In the genomic region with DNA sequence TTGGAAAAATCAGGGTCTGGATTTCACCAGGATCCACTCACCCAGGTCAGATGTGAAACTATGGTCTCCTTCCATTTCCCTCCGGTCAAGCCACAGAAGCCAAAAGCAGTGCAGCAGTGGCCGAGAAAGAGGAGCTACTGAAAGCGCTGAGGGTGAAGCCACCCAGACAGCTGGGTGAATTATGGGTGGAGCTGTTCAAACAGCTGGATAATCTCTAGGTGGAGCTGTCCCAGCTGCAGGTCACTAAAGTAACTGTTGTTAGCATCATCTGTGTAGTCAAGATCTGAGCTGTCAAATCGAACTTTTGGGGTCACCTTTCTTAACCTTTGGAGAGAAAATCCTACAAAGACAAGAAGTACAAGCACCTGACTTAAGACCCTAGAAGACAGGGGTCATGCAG, we compare ENCODE assay signal across 12 mouse cellular contexts. TPM values are rescaled to one million over a fixed set of nuclear protein-coding genes. Genes with fewer than 3 reads are reported as not detected.
DNase-seq lines count a peak whose midpoint lies in the region; ATAC-seq and TF ChIP-seq lines count a peak whose summit lies in the region.
"Had no signal": no experiment of that assay in that cellular context is flagged by ENCODE, and none has a peak within 500 bp of the region (broad histone marks: within the 10 kb centered on the region; RNA-seq: fewer than 3 reads in every experiment).

No protein-coding gene starts in this region.

- TF ChIP-seq CTCF in hindbrain, postnatal 0 days (IDR thresholded peaks at IDR 0.05; ENCODE audit: low read depth): no peak
- TF ChIP-seq CTCF in bone marrow macrophage, adult 2 months (IDR thresholded peaks at IDR 0.05; ENCODE audit: low read depth, low read length): no peak
- TF ChIP-seq CTCF in thymus, adult 2 months (IDR thresholded peaks at IDR 0.05; ENCODE audit: borderline replicate concordance, control insufficient read depth, extremely low read depth, insufficient read depth, low read length, poor library complexity): no peak

- H3K79me2 ChIP-seq in macrophage (ENCODE audit: inconsistent target): peaks cover 85% of the 10 kb centered on the region

- no peak for ATAC-seq in hindbrain, postnatal 0 days
- no peak for ATAC-seq in hindbrain, embryonic 11.5 days (ENCODE audit: low FRiP score)
- no peak for ATAC-seq in liver, embryonic 15.5 days (ENCODE audit: insufficient read depth)
- no peak for ATAC-seq in liver, embryonic 11.5 days (replicated peaks; ENCODE audit: low FRiP score)

- H3K4me2 ChIP-seq in hindbrain, postnatal 0 days (ENCODE audit: low read depth, low read length): no peak overlapping the region
- H3K4me2 ChIP-seq in hindbrain, embryonic 11.5 days (replicated peaks; ENCODE audit: low read depth, low read length): no peak overlapping the region
- no peak overlapping the region for H3K4me2 ChIP-seq in liver, embryonic 15.5 days
- no peak overlapping the region for H3K4me2 ChIP-seq in liver, embryonic 11.5 days
- H3K4me2 ChIP-seq: limb, embryonic 15.5 days; midbrain, embryonic 12.5 days had no signal

- H3K4me1 ChIP-seq in hindbrain, postnatal 0 days (ENCODE audit: insufficient read depth, low read length): no peaks in the 10 kb centered on the region
- H3K4me1 ChIP-seq in hindbrain, embryonic 11.5 days (replicated peaks; ENCODE audit: control insufficient read depth, insufficient read depth, low read length): no peaks in the 10 kb centered on the region
- H3K4me1 ChIP-seq in liver, embryonic 15.5 days (replicated peaks): peaks cover 16% of the 10 kb centered on the region
- peaks cover 9% of the 10 kb centered on the region for H3K4me1 ChIP-seq in liver, embryonic 11.5 days (replicated peaks; ENCODE audit: control insufficient read depth, insufficient read depth, low read length)
- H3K4me1 ChIP-seq in bone marrow macrophage, adult 2 months (ENCODE audit: control insufficient read depth, insufficient read depth, low read length): peaks cover 25% of the 10 kb centered on the region
- peaks cover 13% of the 10 kb centered on the region; the same call in 1 of the 2 replicates for H3K4me1 ChIP-seq in thymus, adult 2 months (replicated peaks; ENCODE audit: control insufficient read depth, insufficient read depth, low read length)
- H3K4me1 ChIP-seq: limb, embryonic 15.5 days; midbrain, embryonic 12.5 days had no signal

- 75% methylated on average over 4 of the region's 4 CpGs for WGBS in hindbrain, postnatal 0 days
- WGBS in hindbrain, embryonic 11.5 days: 69% methylated on average over 4 of the region's 4 CpGs
- WGBS in liver, embryonic 15.5 days (ENCODE audit: insufficient replicate concordance): 38% methylated on average over 4 of the region's 4 CpGs
- WGBS in liver, embryonic 11.5 days: 53% methylated on average over 4 of the region's 4 CpGs
- WGBS in macrophage (ENCODE audit: missing documents): 63% methylated on average over 4 of the region's 4 CpGs
- WGBS in thymus, adult 2 months: 69% methylated on average over 4 of the region's 4 CpGs

- no peak overlapping the region for H3K4me3 ChIP-seq in hindbrain, postnatal 0 days (ENCODE audit: low read length)
- H3K4me3 ChIP-seq in hindbrain, embryonic 11.5 days (ENCODE audit: low read depth, low read length): no peak overlapping the region
- H3K4me3 ChIP-seq in liver, embryonic 15.5 days (replicated peaks): no peak overlapping the region
- H3K4me3 ChIP-seq in liver, embryonic 11.5 days (ENCODE audit: low read depth, low read length): no peak overlapping the region
- no peak overlapping the region for H3K4me3 ChIP-seq in bone marrow macrophage, adult 2 months (ENCODE audit: insufficient read depth, low read length)
- H3K4me3 ChIP-seq in macrophage (ENCODE audit: inconsistent target): no peak overlapping the region
- H3K4me3 ChIP-seq in thymus, adult 2 months (ENCODE audit: control insufficient read depth, insufficient read depth, low read length): no peak overlapping the region
- H3K4me3 ChIP-seq: limb, embryonic 15.5 days; midbrain, embryonic 12.5 days had no signal

- H3K36me3 ChIP-seq in hindbrain, postnatal 0 days (ENCODE audit: insufficient read depth, low read length): no peaks in the 10 kb centered on the region
- H3K36me3 ChIP-seq in hindbrain, embryonic 11.5 days (ENCODE audit: control insufficient read depth, insufficient read depth, low read length): no peaks in the 10 kb centered on the region; the same call in 1 of the 2 replicates
- no peaks in the 10 kb centered on the region for H3K36me3 ChIP-seq in liver, embryonic 15.5 days (replicated peaks)
- no peaks in the 10 kb centered on the region for H3K36me3 ChIP-seq in liver, embryonic 11.5 days (ENCODE audit: control insufficient read depth, insufficient read depth, low read length)
- no peaks in the 10 kb centered on the region for H3K36me3 ChIP-seq in macrophage (ENCODE audit: inconsistent target)
- H3K36me3 ChIP-seq in thymus, adult 2 months (ENCODE audit: control insufficient read depth, insufficient read depth, low read length): no peaks in the 10 kb centered on the region
- H3K36me3 ChIP-seq: midbrain, embryonic 12.5 days had no signal

- H3K27ac ChIP-seq in hindbrain, postnatal 0 days: peak overlapping the region; percentile 36; the same call in 1 of the 2 replicates
- H3K27ac ChIP-seq in hindbrain, embryonic 11.5 days (ENCODE audit: low read depth, low read length): no peak overlapping the region
- peak overlapping the region; percentile 33; the same call in 1 of the 2 replicates for H3K27ac ChIP-seq in liver, embryonic 15.5 days (replicated peaks)
- H3K27ac ChIP-seq in liver, embryonic 11.5 days (ENCODE audit: low read depth, low read length): no peak overlapping the region
- H3K27ac ChIP-seq in bone marrow macrophage, adult 2 months (ENCODE audit: insufficient read depth, low read depth, low read length): peak overlapping the region; percentile 91
- peak overlapping the region; percentile 89 for H3K27ac ChIP-seq in macrophage
- H3K27ac ChIP-seq in thymus, adult 2 months (ENCODE audit: control insufficient read depth, insufficient read depth, low read length): no peak overlapping the region
- H3K27ac ChIP-seq: limb, embryonic 15.5 days; midbrain, embryonic 12.5 days had no signal

- H3K9ac ChIP-seq in hindbrain, postnatal 0 days (replicated peaks; ENCODE audit: low read length): no peak overlapping the region; the same call in 1 of the 2 replicates
- H3K9ac ChIP-seq in hindbrain, embryonic 11.5 days (ENCODE audit: low read depth, low read length): no peak overlapping the region
- H3K9ac ChIP-seq in liver, embryonic 15.5 days: peak overlapping the region; percentile 8; the same call in 1 of the 2 replicates
- H3K9ac ChIP-seq in liver, embryonic 11.5 days (ENCODE audit: low read depth, low read length): no peak overlapping the region
- H3K9ac ChIP-seq: limb, embryonic 15.5 days; midbrain, embryonic 12.5 days had no signal

- no peaks in the 10 kb centered on the region for H3K27me3 ChIP-seq in hindbrain, postnatal 0 days (ENCODE audit: insufficient read depth, low read length)
- no peaks in the 10 kb centered on the region for H3K27me3 ChIP-seq in hindbrain, embryonic 11.5 days (ENCODE audit: control insufficient read depth, insufficient read depth, low read length)
- H3K27me3 ChIP-seq in liver, embryonic 15.5 days: no peaks in the 10 kb centered on the region
- no peaks in the 10 kb centered on the region for H3K27me3 ChIP-seq in liver, embryonic 11.5 days (replicated peaks; ENCODE audit: control insufficient read depth, insufficient read depth, low read length)
- H3K27me3 ChIP-seq in thymus, adult 2 months (ENCODE audit: control insufficient read depth, insufficient read depth, low read length): no peaks in the 10 kb centered on the region
- H3K27me3 ChIP-seq: limb, embryonic 15.5 days; midbrain, embryonic 12.5 days had no signal

- DNase-seq in hindbrain, postnatal 0 days (ENCODE audit: low spot score): no peak
- DNase-seq in hindbrain, embryonic 11.5 days (ENCODE audit: low spot score): no peak
- no peak for DNase-seq in liver, embryonic 11.5 days (ENCODE audit: low spot score)
- DNase-seq in thymus, adult 2 months: no peak
- DNase-seq: embryo, embryonic 11 days; spleen, adult 18-20 months; thymus, postnatal 14 days had no signal

- no peak for TF ChIP-seq POLR2A in bone marrow macrophage, adult 2 months (IDR thresholded peaks at IDR 0.05; ENCODE audit: borderline replicate concordance, low read depth, low read length)
- TF ChIP-seq POLR2A in thymus, adult 2 months (IDR thresholded peaks at IDR 0.05; ENCODE audit: control insufficient read depth, extremely low read depth, insufficient read depth, low read length, poor library complexity): no peak

- H3K9me3 ChIP-seq in hindbrain, postnatal 0 days (ENCODE audit: low read length): no peaks in the 10 kb centered on the region
- H3K9me3 ChIP-seq in hindbrain, embryonic 11.5 days (ENCODE audit: control insufficient read depth, low read length): no peaks in the 10 kb centered on the region
- H3K9me3 ChIP-seq in liver, embryonic 15.5 days (replicated peaks): no peaks in the 10 kb centered on the region
- H3K9me3 ChIP-seq in liver, embryonic 11.5 days (ENCODE audit: control insufficient read depth, low read length): no peaks in the 10 kb centered on the region
- H3K9me3 ChIP-seq: limb, embryonic 15.5 days; midbrain, embryonic 12.5 days had no signal

RNA-seq across cellular contexts. Expression of gene Kif3b, which starts 7.2 kb away (rescaled TPM):
- 38.1 and 42.3 TPM in 2 replicates for total RNA-seq in hindbrain, postnatal 0 days (2014; rRNA removed)
- polyA plus RNA-seq in hindbrain, postnatal 0 days (2015; fragmentation: Nextera tagmentation; extraction: Ambion mirVana): 17.6 and 17.7 TPM in 2 replicates
- polyA plus RNA-seq in hindbrain, embryonic 11.5 days (2014; fragmentation: Nextera tagmentation; extraction: Ambion mirVana): 8.2 and 9.4 TPM in 2 replicates
- 1.4 and 2.0 TPM in 2 replicates for polyA plus RNA-seq in liver, embryonic 15.5 days (2015; fragmentation: Nextera tagmentation; extraction: Ambion mirVana)
- polyA plus RNA-seq in liver, embryonic 11.5 days (2014; fragmentation: Nextera tagmentation; extraction: Ambion mirVana): 3.2 and 3.5 TPM in 2 replicates
- polyA plus RNA-seq in bone marrow macrophage, adult 2 months (2012; ENCODE audit: insufficient read depth, insufficient read length, missing spikeins): 33.0 and 38.6 TPM in 2 replicates
- total RNA-seq in macrophage (2018; cell fraction: chromatin; rRNA removed): 10 to 100 TPM; 10.8 to 64.8 (median 42.6) TPM
- total RNA-seq in macrophage (2018; cell fraction: cytosol; rRNA removed): 10 to 100 TPM; 23.8 to 62.1 (median 37.7) TPM
- 10 to 100 TPM; 15.8 to 88.5 (median 44.9) TPM for total RNA-seq in macrophage (2018; cell fraction: nucleus; rRNA removed)
- polyA plus RNA-seq in macrophage (2018): 28.0 to 32.8 TPM (median 28.4 TPM) in 3 replicates
- 13.0 and 15.7 TPM in 2 replicates for polyA plus RNA-seq in thymus, adult 2 months (2012; rRNA removed)

RNA-seq across cellular contexts. Expression of gene Asxl1, which starts 47.2 kb away (rescaled TPM):
- 26.7 and 27.1 TPM in 2 replicates for total RNA-seq in hindbrain, postnatal 0 days (2014; rRNA removed)
- polyA plus RNA-seq in hindbrain, postnatal 0 days (2015; fragmentation: Nextera tagmentation; extraction: Ambion mirVana): 12.8 and 13.3 TPM in 2 replicates
- 19.0 and 21.0 TPM in 2 replicates for polyA plus RNA-seq in hindbrain, embryonic 11.5 days (2014; fragmentation: Nextera tagmentation; extraction: Ambion mirVana)
- 6.4 and 7.2 TPM in 2 replicates for polyA plus RNA-seq in liver, embryonic 15.5 days (2015; fragmentation: Nextera tagmentation; extraction: Ambion mirVana)
- 13.6 and 15.1 TPM in 2 replicates for polyA plus RNA-seq in liver, embryonic 11.5 days (2014; fragmentation: Nextera tagmentation; extraction: Ambion mirVana)
- polyA plus RNA-seq in bone marrow macrophage, adult 2 months (2012; ENCODE audit: insufficient read depth, insufficient read length, missing spikeins): 31.7 and 36.3 TPM in 2 replicates
- 100 to 1,000 TPM in 1 of 26 experiments, 10 to 100 TPM in 25; 21.8 to 133 (median 65.1) TPM for total RNA-seq in macrophage (2018; cell fraction: chromatin; rRNA removed)
- 10 to 100 TPM in 23 of 26 experiments, 1 to 10 TPM in 3; 6.6 to 23.9 (median 15.1) TPM for total RNA-seq in macrophage (2018; cell fraction: cytosol; rRNA removed)
- total RNA-seq in macrophage (2018; cell fraction: nucleus; rRNA removed): 10 to 100 TPM; 14.0 to 97.8 (median 37.1) TPM
- 14.5 to 22.9 TPM (median 17.8 TPM) in 3 replicates for polyA plus RNA-seq in macrophage (2018)
- polyA plus RNA-seq in thymus, adult 2 months (2012; rRNA removed): 30.1 and 36.3 TPM in 2 replicates

RNA-seq across cellular contexts. Expression of gene Pofut1, which starts 57.1 kb away (rescaled TPM):
- total RNA-seq in hindbrain, postnatal 0 days (2014; rRNA removed): 20.7 and 23.6 TPM in 2 replicates
- 4.3 and 4.8 TPM in 2 replicates for polyA plus RNA-seq in hindbrain, postnatal 0 days (2015; fragmentation: Nextera tagmentation; extraction: Ambion mirVana)
- polyA plus RNA-seq in hindbrain, embryonic 11.5 days (2014; fragmentation: Nextera tagmentation; extraction: Ambion mirVana): 6.0 and 8.4 TPM in 2 replicates
- 2.6 TPM in 2 replicates for polyA plus RNA-seq in liver, embryonic 15.5 days (2015; fragmentation: Nextera tagmentation; extraction: Ambion mirVana)
- 6.3 and 8.0 TPM in 2 replicates for polyA plus RNA-seq in liver, embryonic 11.5 days (2014; fragmentation: Nextera tagmentation; extraction: Ambion mirVana)
- polyA plus RNA-seq in bone marrow macrophage, adult 2 months (2012; ENCODE audit: insufficient read depth, insufficient read length, missing spikeins): 27.5 and 28.0 TPM in 2 replicates
- 100 to 1,000 TPM in 10 of 26 experiments, 10 to 100 TPM in 16; 60.8 to 135 (median 92.8) TPM for total RNA-seq in macrophage (2018; cell fraction: chromatin; rRNA removed)
- total RNA-seq in macrophage (2018; cell fraction: cytosol; rRNA removed): 10 to 100 TPM; 13.1 to 32.3 (median 19.1) TPM
- 100 to 1,000 TPM in 1 of 26 experiments, 10 to 100 TPM in 25; 46.0 to 110 (median 70.7) TPM for total RNA-seq in macrophage (2018; cell fraction: nucleus; rRNA removed)
- polyA plus RNA-seq in macrophage (2018): 10.7 to 19.5 TPM (median 16.7 TPM) in 3 replicates
- polyA plus RNA-seq in thymus, adult 2 months (2012; rRNA removed): 30.2 and 30.8 TPM in 2 replicates

RNA-seq across cellular contexts. Expression of gene Plagl2, which starts 57.2 kb away (rescaled TPM):
- 5.0 and 6.4 TPM in 2 replicates for total RNA-seq in hindbrain, postnatal 0 days (2014; rRNA removed)
- 2.3 and 2.4 TPM in 2 replicates for polyA plus RNA-seq in hindbrain, postnatal 0 days (2015; fragmentation: Nextera tagmentation; extraction: Ambion mirVana)
- 26.9 and 27.1 TPM in 2 replicates for polyA plus RNA-seq in hindbrain, embryonic 11.5 days (2014; fragmentation: Nextera tagmentation; extraction: Ambion mirVana)
- polyA plus RNA-seq in liver, embryonic 15.5 days (2015; fragmentation: Nextera tagmentation; extraction: Ambion mirVana): 17.1 TPM in 2 replicates
- polyA plus RNA-seq in liver, embryonic 11.5 days (2014; fragmentation: Nextera tagmentation; extraction: Ambion mirVana): 45.2 and 45.9 TPM in 2 replicates
- polyA plus RNA-seq in bone marrow macrophage, adult 2 months (2012; ENCODE audit: insufficient read depth, insufficient read length, missing spikeins): 45.0 and 48.5 TPM in 2 replicates
- 100 to 1,000 TPM in 9 of 26 experiments, 10 to 100 TPM in 17; 29.9 to 167 (median 78.6) TPM for total RNA-seq in macrophage (2018; cell fraction: chromatin; rRNA removed)
- total RNA-seq in macrophage (2018; cell fraction: cytosol; rRNA removed): 100 to 1,000 TPM in 5 of 26 experiments, 10 to 100 TPM in 21; 40.4 to 182 (median 83.3) TPM
- total RNA-seq in macrophage (2018; cell fraction: nucleus; rRNA removed): 100 to 1,000 TPM in 17 of 26 experiments, 10 to 100 TPM in 9; 53.5 to 249 (median 123) TPM
- 26.7 to 29.5 TPM (median 28.6 TPM) in 3 replicates for polyA plus RNA-seq in macrophage (2018)
- 29.3 and 34.4 TPM in 2 replicates for polyA plus RNA-seq in thymus, adult 2 months (2012; rRNA removed)

Comparison
In these comparisons a context has a peak if more than half of its experiments do, and no peak if none do; other contexts are left out.
1. H3K27ac ChIP-seq: peak in hindbrain, postnatal 0 days (single experiment), liver, embryonic 15.5 days (single experiment), bone marrow macrophage, adult 2 months (single experiment) and macrophage (single experiment); none in hindbrain, embryonic 11.5 days (single experiment), liver, embryonic 11.5 days (single experiment) and thymus, adult 2 months (single experiment).